Mouse (Mus musculus) heart, postnatal 0 days (tissue): ENCODE results near the gene Prickle4.

Experiments used
- CTCF ChIP-seq: IDR thresholded peaks from 2 replicates; pipeline ENCODE4 v1.5.1; 2016; ENCODE audit warnings: antibody characterized with exemption, control low read depth, low read depth
- EP300 ChIP-seq: IDR thresholded peaks from 2 replicates; pipeline ENCODE4 v1.6.1; 2016; ENCODE audit warnings: antibody characterized with exemption, low read depth

DNA sequence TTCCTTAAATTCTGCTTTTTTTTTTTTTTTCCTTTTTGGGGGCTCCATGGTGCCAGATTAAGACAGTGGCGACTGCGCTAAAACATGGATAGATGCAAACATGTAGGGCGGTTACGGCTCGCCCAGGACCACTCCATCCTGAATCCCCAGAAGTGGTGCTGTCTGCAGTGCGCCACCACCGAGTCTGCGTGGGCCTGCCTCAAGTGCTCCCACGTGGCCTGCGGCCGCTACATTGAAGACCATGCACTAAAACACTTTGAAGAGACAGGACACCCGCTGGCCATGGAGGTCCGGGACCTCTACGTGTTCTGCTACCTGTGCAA is 22.6 kb downstream of the Prickle4 start:
- TF ChIP-seq CTCF (no peak), EP300 (no peak)
